Mouse (Mus musculus): ENCODE results near the gene Gabarapl1. TPM values are rescaled to one million over a fixed set of nuclear protein-coding genes. Genes with fewer than 3 reads are reported as not detected.

The Gabarapl1 gene
- polyA plus RNA-seq, 1 experiment from 2014 or later = 82.3 TPM

GRCm38 (mm10) chr6:129534057-129534456 lies 1.1 kb downstream of the Gabarapl1 start:
- Histone ChIP-seq H3K27ac (ENCODE audit: low read length) (no peak overlapping the region), H3K9me3 (ENCODE audit: low read length) (no peaks in the 10 kb centered on the region), H3K9ac (replicated peaks; ENCODE audit: low read depth) (peak overlapping the region; percentile 77; the same call in 1 of the 2 replicates), H3K4me2 (replicated peaks; ENCODE audit: low read depth, low read length) (peak overlapping the region; percentile 79), H3K27me3 (replicated peaks; ENCODE audit: insufficient read depth, low read length) (no peaks in the 10 kb centered on the region), H3K4me1 (ENCODE audit: insufficient read depth, low read depth, low read length) (peaks cover 14% of the 10 kb centered on the region; the same call in 1 of the 2 replicates), H3K4me3 (ENCODE audit: low read depth, low read length) (peak overlapping the region; percentile 86), H3K36me3 (ENCODE audit: insufficient read depth, low read length) (peaks cover 9% of the 10 kb centered on the region; the same call in 1 of the 2 replicates)
- ATAC-seq (no peak), DNase-seq (ENCODE audit: low spot score) (peak; percentile 53)
- TF ChIP-seq CTCF (IDR thresholded peaks at IDR 0.05) = no peak
- TF ChIP-seq EP300 (IDR thresholded peaks at IDR 0.05) = no peak
- 7% methylated on average over 9 of the region's 9 CpGs for WGBS

- Histone ChIP-seq H3K9me3 (ENCODE audit: low read length) (no peaks in the 10 kb centered on the region), H3K4me3 (ENCODE audit: low read depth, low read length) (peak overlapping the region; percentile 86), H3K27ac (ENCODE audit: low read length) (0 out of 2 replicates have a peak overlapping the region, but pooled peaks have one; percentile 43), H3K4me2 (replicated peaks; ENCODE audit: low read depth, low read length) (peak overlapping the region; percentile 79), H3K4me1 (ENCODE audit: insufficient read depth, low read depth, low read length) (peaks cover 14% of the 10 kb centered on the region; the same call in 1 of the 2 replicates), H3K9ac (replicated peaks; ENCODE audit: low read depth) (no peak overlapping the region), H3K27me3 (replicated peaks; ENCODE audit: insufficient read depth, low read length) (no peaks in the 10 kb centered on the region), H3K36me3 (ENCODE audit: insufficient read depth, low read length) (peaks cover 12% of the 10 kb centered on the region)
- WGBS = 23% methylated on average over 4 of the region's 4 CpGs
- ATAC-seq = peak; percentile 49
- no peak for TF ChIP-seq CTCF (IDR thresholded peaks at IDR 0.05)
- TF ChIP-seq EP300 (IDR thresholded peaks at IDR 0.05) = no peak
- peak; percentile 59 for DNase-seq (ENCODE audit: low spot score)
These were observed 1.7 kb downstream of the Gabarapl1 start for GRCm38 (mm10) chr6:129534627-129535190.

DNA sequence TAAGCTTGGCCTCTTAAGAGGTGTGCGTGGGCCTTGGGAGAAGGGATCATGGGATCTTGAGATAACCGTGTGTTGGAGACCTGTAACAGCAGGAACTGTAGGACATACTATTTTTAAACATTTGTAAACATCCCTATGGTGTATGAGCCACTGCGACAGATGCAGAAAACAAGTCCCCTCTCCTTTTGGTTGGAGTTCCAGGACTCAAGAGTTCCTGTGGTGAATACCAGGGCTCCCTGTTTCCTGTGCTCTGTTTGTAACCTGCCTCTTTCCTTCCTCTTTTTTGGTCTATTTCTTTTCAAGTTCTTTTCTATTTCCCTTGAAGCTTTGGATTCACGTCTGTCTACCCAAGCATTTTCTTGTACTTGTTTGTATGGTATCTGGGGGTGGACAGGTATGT lies 2.8 kb downstream of the Gabarapl1 start:
- H3K9ac ChIP-seq (replicated peaks; ENCODE audit: low read depth) = 0 out of 2 replicates have a peak overlapping the region, but pooled peaks have one; percentile 12

GRCm38 (mm10) chr6:129538555-129538954 lies 5.6 kb downstream of the Gabarapl1 start:
- TF ChIP-seq CTCF (IDR thresholded peaks at IDR 0.05) (no peak), EP300 (IDR thresholded peaks at IDR 0.05) (no peak)
- no peak overlapping the region for H3K4me3 ChIP-seq (ENCODE audit: low read depth, low read length)
- no peak for DNase-seq (ENCODE audit: low spot score)
- no peaks in the 10 kb centered on the region for H3K9me3 ChIP-seq (ENCODE audit: low read length)
- ATAC-seq = no peak
- no peak overlapping the region for H3K4me2 ChIP-seq (replicated peaks; ENCODE audit: low read depth, low read length)
- peaks cover 14% of the 10 kb centered on the region; the same call in 1 of the 2 replicates for H3K4me1 ChIP-seq (ENCODE audit: insufficient read depth, low read depth, low read length)
- H3K27ac ChIP-seq (ENCODE audit: low read length) = no peak overlapping the region
- WGBS = 83% methylated on average over 6 of the region's 6 CpGs
- no peaks in the 10 kb centered on the region for H3K27me3 ChIP-seq (replicated peaks; ENCODE audit: insufficient read depth, low read length)
- peaks cover 32% of the 10 kb centered on the region for H3K36me3 ChIP-seq (ENCODE audit: insufficient read depth, low read length)
- H3K9ac ChIP-seq (replicated peaks; ENCODE audit: low read depth) = no peak overlapping the region

More for the DNA sequence above, 2.8 kb downstream of the Gabarapl1 start:
- TF ChIP-seq CTCF (IDR thresholded peaks at IDR 0.05) (no peak), EP300 (IDR thresholded peaks at IDR 0.05) (no peak)
- peaks cover 21% of the 10 kb centered on the region for H3K36me3 ChIP-seq (ENCODE audit: insufficient read depth, low read length)
- WGBS = 33% methylated on average over 4 of the region's 4 CpGs
- H3K27ac ChIP-seq (ENCODE audit: low read length) = no peak overlapping the region
- no peak overlapping the region for H3K4me3 ChIP-seq (ENCODE audit: low read depth, low read length)
- H3K4me1 ChIP-seq (ENCODE audit: insufficient read depth, low read depth, low read length) = peaks cover 14% of the 10 kb centered on the region; the same call in 1 of the 2 replicates
- peak; percentile 45 for DNase-seq (ENCODE audit: low spot score)
- H3K27me3 ChIP-seq (replicated peaks; ENCODE audit: insufficient read depth, low read length) = no peaks in the 10 kb centered on the region
- H3K9me3 ChIP-seq (ENCODE audit: low read length) = no peaks in the 10 kb centered on the region
- peak overlapping the region; percentile 79 for H3K4me2 ChIP-seq (replicated peaks; ENCODE audit: low read depth, low read length)
- ATAC-seq = no peak

DNA sequence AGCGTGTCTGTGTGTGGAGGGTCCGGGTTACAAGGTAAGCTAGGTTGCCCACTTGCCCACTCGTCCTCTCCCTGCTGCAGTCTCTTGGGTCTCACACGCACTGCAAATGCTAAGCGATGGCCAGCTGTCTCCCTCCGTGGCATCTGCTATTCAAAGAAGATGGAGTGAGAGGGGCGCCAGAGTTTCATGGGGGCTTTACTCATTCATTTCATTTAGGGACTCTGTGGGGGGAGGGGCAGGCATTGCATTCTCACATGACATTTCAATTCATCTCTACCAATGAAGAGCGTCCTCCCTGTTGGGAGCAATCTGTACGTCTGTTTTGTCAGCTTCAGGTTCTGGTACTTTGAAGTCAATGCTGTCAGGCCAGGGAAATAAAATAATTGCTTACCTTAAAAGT lies 9.0 kb downstream of the Gabarapl1 start:
- H3K4me1 ChIP-seq (ENCODE audit: insufficient read depth, low read depth, low read length) = no peaks in the 10 kb centered on the region; the same call in 1 of the 2 replicates
- H3K9me3 ChIP-seq (ENCODE audit: low read length) = no peaks in the 10 kb centered on the region
- no peak overlapping the region for H3K27ac ChIP-seq (ENCODE audit: low read length)
- no peak overlapping the region for H3K4me3 ChIP-seq (ENCODE audit: low read depth, low read length)
- 81% methylated on average over 9 of the region's 9 CpGs for WGBS
- DNase-seq (ENCODE audit: low spot score) (no peak), ATAC-seq (no peak)
- no peak overlapping the region for H3K9ac ChIP-seq (replicated peaks; ENCODE audit: low read depth)
- TF ChIP-seq CTCF (IDR thresholded peaks at IDR 0.05) = no peak
- TF ChIP-seq EP300 (IDR thresholded peaks at IDR 0.05) = no peak
- no peaks in the 10 kb centered on the region for H3K27me3 ChIP-seq (replicated peaks; ENCODE audit: insufficient read depth, low read length)
- H3K4me2 ChIP-seq (replicated peaks; ENCODE audit: low read depth, low read length) = no peak overlapping the region
- H3K36me3 ChIP-seq (ENCODE audit: insufficient read depth, low read length) = peaks cover 32% of the 10 kb centered on the region

GRCm38 (mm10) chr6:129542540-129542939 lies 9.6 kb downstream of the Gabarapl1 start:
- ATAC-seq = no peak
- no peak for DNase-seq (ENCODE audit: low spot score)
- H3K36me3 ChIP-seq (ENCODE audit: insufficient read depth, low read length) = peaks cover 32% of the 10 kb centered on the region
- H3K4me1 ChIP-seq (ENCODE audit: insufficient read depth, low read depth, low read length) = no peaks in the 10 kb centered on the region; the same call in 1 of the 2 replicates
- H3K9me3 ChIP-seq (ENCODE audit: low read length) = no peaks in the 10 kb centered on the region
- H3K4me3 ChIP-seq (ENCODE audit: low read depth, low read length) = no peak overlapping the region
- H3K27me3 ChIP-seq (replicated peaks; ENCODE audit: insufficient read depth, low read length) = no peaks in the 10 kb centered on the region
- WGBS = 88% methylated on average over 3 of the region's 3 CpGs
- TF ChIP-seq EP300 (IDR thresholded peaks at IDR 0.05) (no peak), CTCF (IDR thresholded peaks at IDR 0.05) (no peak)
- H3K27ac ChIP-seq (ENCODE audit: low read length) = no peak overlapping the region
- no peak overlapping the region for H3K9ac ChIP-seq (replicated peaks; ENCODE audit: low read depth)
- H3K4me2 ChIP-seq (replicated peaks; ENCODE audit: low read depth, low read length) = no peak overlapping the region

Data from lung, postnatal 0 days (tissue).